Mouse (Mus musculus) ZHBTc4 (cell line): ENCODE data around the gene Snrnp25.
A peak's percentile ranks its signal among the peaks of the same experiment; 100 is the strongest.

Source experiments
- DNase-seq: peaks from one replicate; pipeline ENCODE4 v3.0.0-alpha.2; 2011; ENCODE audit warnings: low read depth, low spot score

The Snrnp25 gene

DNA sequence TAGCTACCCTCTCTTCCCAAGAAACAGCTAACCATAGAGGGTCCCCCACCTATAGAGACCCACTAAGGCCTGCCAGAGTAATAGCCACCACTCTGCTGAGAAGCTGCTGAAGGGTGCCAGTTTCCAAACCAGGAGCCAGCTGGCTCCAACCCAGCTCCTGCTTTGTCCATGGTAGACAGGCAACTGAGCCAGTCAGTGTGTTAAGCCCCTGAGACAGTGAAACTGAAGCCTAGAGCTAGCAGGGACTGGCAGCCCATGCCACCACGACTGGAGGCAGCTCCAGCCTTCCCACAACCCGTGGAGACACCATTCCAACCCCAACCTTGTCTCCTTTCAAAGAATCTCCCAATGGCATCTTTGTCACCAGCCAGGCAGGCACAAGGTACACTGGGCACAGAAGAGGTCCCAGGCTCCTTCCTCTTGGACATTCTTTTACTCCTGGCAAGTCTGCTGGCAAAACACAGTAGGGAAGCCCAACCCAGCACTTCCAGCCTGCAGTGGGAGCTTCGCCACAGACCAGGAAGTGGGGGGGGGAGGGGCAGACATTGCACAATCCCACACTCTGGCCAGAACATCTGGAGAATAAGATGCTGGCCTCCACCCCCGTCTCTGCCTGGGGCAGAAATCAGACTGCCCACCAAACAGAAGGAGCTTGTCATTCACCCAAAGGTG, 19.4 kb downstream of the Snrnp25 start:
- no peak for DNase-seq

DNA sequence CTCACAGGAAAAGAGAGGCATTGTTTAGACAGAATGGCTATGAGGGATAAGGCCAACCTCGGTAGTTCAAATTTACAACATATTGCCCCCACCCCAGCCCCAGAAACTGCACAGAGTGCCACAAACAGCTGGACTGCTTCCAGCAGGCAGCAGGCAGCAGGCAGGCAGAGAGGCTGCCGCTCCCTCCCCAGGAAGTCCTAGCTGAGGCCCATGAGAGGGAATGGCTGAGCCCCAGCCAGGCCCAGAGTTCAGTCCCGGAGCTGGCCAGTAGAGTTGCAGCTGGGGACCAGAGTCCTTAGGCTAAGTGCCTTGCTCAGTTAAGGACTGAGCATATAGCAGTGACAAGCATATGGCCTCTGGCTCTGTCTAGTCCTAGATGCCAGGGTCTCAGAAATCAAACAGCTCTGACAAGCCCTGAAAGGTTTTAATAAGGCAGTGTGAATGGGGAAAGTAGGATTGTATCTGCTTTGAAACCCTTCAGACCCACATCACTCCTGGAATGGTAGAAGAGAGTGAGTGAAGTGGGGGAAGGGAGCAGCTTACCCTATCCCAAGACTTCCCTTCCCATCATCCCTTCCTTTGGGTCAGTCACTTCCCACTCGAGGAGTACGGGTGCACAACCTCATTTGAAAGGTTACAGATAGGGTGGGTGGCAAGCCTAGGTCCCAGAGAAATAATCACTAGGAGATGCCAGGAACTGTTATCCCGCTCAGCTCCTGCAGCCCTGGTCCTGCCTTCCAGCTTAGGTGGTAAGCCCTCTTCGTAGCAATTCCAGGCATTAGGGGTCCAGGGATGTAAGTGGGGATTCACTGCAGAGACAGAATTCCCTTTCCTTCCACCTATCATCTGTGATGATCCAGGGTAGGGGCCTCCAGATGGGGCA, 20.2 kb downstream of the Snrnp25 start:
- DNase-seq = no peak

GRCm38 (mm10) chr11:32226124-32226871, 21.1 kb downstream of the Snrnp25 start, which contains the start of gene Mpg:
Mpg (plus strand) TSS chr11:32226505.
- DNase-seq = peak; percentile 95

GRCm38 (mm10) chr11:32227041-32227440, 21.8 kb downstream of the Snrnp25 start:
- no peak for DNase-seq

GRCm38 (mm10) chr11:32227555-32227954, 22.3 kb downstream of the Snrnp25 start:
- no peak for DNase-seq

DNA sequence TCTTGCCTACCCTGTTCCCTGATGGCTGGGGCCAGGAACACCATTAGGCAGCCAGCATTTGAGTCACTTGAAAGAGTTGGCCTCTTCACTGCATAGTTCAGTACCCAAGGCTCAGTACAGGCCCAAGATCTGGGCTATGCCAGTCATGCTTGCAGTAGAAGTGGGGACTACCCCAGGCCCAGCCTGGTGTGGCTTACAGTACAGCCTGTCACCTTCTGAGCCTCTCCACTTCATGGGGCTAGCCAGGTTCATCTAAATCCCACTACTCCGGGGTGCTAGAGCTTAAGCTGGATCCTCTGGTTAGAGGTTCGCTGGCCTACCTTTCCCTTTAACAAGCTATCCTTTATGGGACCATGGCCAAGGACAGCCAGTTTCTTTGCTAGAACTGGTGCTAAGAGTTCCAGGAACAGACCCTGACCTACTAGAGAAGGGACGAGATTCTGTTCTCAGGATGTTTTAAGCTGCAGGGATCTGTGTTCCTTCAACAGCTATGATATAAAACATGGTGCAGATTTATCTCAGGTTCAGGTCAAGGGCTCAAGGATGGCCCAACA, 23.2 kb downstream of the Snrnp25 start:
- DNase-seq = no peak

DNA sequence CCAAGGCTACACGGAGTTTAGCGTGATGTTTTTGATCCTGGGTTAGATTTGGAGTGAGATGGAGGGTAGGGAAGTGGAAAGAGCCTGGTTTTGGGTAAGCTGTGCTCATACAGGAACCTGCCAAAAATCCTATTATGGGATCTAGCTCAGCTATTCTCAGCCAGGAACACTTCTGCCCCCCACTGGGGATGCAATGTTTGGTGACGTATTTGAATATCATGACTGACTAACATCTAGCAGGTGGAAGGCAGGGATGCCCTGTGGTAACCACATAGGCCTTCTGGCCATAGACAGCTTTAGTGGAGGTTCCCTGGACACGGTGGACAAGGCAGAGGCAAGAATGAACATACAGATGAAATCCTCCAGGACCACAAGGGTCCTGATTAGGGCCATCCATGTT, 25.0 kb downstream of the Snrnp25 start:
- no peak for DNase-seq

DNA sequence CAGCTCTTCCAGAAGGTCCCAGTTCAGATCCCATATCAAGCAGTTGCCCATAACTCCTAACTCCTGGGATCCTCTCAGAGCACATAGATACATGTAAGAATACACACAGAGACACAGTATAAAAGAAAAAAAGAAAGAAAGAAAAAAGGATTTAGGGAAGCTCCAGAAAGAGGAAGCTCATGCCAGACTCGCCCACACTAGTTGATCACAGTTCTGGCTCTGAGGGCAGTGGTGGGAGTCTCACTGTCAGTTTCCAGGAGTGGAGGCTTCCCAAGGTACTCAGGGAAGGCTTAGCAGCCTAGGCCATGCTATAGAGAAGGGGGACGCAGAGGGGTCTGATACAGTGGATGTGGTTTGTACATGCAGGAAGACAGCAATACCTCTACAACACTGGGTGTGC, 25.9 kb downstream of the Snrnp25 start:
- DNase-seq = no peak

DNA sequence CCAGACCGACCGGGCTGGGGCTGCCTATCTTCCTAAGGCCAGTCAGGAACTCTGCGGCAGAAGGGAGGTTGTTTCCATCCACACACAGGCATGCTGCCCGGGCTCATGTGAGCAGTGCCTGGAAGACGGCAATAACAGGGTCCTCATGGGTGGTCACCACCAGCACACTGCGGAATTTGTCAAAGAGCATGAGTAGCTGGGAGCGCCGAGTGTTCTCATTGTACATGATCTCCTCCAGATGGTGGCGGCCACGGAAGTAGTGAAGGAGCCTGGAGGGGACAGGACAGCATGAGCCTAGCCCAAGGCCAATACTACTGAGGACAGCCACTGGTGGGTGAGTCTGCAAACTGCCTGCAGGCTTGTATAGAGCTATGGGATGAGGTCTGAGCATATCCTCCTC, 27.6 kb downstream of the Snrnp25 start:
- no peak for DNase-seq

DNA sequence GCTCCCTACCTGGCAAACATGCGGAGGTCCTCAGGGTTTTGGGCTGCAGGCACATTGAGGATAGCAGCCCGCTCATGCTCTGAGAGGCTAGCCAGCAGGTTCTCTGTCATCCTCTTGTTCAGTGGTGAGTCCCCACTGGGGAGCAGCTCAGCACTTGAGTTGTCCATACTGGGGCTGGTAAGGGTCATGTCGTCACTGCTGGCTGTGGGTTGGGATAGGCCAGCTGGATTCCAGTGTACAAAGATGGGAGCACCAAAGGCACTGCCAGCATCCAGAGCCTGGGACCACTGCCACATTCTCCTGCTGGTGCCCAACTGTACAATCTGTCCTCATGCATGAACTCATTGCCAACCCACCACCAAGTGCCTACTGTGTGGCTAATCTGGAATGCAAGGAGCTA, 28.7 kb downstream of the Snrnp25 start:
- DNase-seq = no peak

DNA sequence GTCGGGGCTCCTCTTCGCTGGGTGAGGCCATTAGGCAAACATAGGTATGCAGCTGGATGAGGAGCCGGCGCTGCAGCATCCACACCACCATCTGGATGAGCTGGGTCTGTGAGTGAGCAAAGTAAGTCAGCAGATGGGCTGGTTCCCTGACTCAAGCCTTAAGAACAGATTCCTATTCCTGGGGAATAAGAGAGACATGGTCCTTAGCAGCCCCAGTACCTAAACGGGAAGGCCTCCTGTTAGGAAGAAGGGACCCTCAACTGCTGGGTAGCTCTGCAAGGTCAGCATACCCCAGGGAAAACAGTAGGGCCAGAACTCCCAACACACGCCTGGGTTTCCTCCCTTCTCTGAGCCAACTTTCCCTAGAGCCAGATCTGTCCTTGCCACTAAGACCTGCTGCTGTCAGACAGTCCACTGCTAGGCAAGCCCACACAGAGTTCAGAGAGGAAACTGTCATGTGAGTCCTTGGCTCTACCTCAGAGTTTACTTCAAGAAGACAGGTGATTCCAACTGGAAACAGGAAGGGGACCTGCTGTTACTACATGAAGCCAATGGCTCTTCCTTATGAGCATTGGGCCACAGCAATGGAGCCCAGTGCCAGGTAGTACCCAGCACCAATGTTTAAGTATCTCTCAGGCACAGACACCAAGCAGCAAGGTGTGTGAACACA, 29.7 kb downstream of the Snrnp25 start:
- no peak for DNase-seq

DNA sequence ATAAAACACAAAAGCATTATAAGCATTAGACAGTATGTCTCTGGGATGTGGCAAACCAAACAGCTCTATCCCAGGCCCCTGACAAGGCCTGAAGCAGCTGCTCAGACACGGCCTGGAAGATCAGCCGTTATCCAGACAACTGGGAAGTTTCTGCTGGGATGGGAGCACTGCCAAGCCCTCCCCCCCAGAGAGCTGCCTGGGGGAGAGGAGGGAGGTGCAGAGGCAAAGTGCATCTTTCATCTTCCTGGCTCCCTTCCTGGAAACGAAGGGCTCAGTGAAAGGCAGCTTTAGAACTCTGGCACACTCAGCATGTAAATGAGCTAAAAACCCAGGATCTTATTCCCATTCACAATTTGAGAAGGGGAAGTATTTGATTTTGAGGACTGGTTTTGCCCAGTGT, 30.4 kb downstream of the Snrnp25 start:
- no peak for DNase-seq

- DNase-seq = no peak
These were observed 30.9 kb downstream of the Snrnp25 start for GRCm38 (mm10) chr11:32236132-32236531.

- DNase-seq = peak; percentile 67
These were observed 31.6 kb downstream of the Snrnp25 start for GRCm38 (mm10) chr11:32236712-32237410.

DNA sequence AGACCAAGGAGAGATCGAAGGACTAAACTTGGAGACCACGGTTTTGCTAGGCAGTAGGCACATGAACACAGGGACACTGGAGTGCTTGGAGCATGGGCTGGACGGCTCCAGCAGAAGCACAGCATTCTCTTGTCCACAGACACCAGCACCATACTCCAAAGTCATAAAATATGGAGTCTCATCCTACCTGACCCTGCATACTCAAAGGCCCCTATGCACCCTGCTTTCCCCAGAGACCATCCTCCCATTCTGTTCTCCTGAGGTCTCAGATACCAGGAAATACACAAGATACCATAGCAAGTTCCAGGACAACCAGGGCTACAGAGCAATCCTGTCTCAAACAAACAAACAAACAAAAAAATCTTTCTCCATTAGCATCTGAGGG, 32.2 kb downstream of the Snrnp25 start:
- no peak for DNase-seq

DNA sequence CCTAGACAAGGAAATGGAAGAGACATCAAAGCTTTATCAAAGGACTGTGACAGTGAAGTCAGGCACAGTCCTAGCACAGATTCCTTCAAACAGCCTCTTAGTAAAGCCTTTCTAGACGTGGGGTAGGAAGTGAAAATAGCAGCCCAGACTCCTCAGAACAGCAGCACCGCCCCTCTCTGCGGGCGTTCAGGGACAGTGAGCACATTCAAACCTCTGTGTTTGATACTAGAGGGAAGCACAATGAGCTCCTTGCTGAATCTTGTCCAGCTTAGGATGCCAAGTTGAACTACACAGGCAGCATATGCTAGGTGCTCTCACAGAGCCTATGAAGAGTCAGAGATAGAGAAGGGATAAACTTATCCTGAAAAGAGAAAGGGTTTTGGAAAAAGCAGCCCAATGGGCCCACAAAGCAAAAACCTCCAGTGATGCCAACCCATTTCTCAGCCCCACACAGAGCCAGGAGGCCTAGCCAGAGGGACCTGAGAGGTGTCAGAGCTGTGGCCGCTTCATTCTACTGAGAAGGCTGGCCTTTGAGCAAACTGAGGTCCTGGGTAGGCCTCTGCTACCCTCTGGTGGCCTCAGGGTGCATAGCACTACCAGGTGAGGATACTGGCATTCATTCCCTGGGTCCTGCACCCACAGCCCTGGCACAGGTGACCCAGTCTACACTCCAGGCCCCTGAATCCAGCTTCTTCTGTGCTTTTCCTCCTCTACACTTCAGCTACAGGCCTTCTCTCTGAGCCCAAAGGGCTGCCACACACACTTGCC, 33.1 kb downstream of the Snrnp25 start:
- DNase-seq = peak; percentile 72

- no peak for DNase-seq
These were observed 36.2 kb downstream of the Snrnp25 start for GRCm38 (mm10) chr11:32241391-32241790.

GRCm38 (mm10) chr11:32242209-32242608, 37.0 kb downstream of the Snrnp25 start:
- DNase-seq = no peak

GRCm38 (mm10) chr11:32243205-32243955, 38.2 kb downstream of the Snrnp25 start:
- DNase-seq = peak; percentile 63
